Mouse (Mus musculus): ENCODE results near the gene Gpr137b.
"Not testable (repeated sequence)": the region's sequence is repeated elsewhere in the genome, so short reads cannot be mapped to it uniquely, and the experiment has no call there.

DNA sequence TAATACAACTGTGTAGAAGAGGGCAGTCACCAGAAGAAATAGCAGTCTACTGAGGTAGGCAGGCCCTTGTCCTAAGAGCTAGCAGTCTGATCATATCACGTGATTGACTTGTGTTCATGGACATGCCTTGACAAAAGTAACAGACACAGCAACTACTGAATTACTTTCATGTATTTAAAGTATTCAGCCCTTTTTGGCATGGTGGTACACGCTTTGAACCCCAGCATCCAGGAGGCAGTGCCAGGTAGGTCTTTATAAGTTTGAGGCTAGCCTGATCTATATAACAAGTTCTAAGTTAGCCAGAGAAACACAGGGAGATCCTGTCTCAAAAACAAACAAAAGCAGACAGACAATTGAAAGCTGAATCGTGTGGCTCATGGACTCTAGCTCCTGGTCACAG is 7.0 kb upstream of the Gpr137b start:
- not testable (repeated sequence) for TF ChIP-seq EP300 (IDR thresholded peaks at IDR 0.05; ENCODE audit: low read depth in 1 of 2, low read length in 2 of 2); CTCF (IDR thresholded peaks at IDR 0.05 in 2 of 3, conservative IDR thresholded peaks at IDR 0.05 in 1 of 3; ENCODE audit: control insufficient read depth in 1 of 3, insufficient read depth in 1 of 3, low read depth in 2 of 3, low read length in 3 of 3, poor library complexity in 1 of 3, severe bottlenecking in 1 of 3); ZC3H11A (IDR thresholded peaks at IDR 0.05; ENCODE audit: low read depth, low read length); POLR2A (IDR thresholded peaks at IDR 0.05; ENCODE audit: control insufficient read depth in 1 of 2, insufficient read depth in 1 of 2, low read depth in 1 of 2, low read length in 2 of 2, poor library complexity in 1 of 2); NELFE (IDR thresholded peaks at IDR 0.05; ENCODE audit: low read depth, low read length); GATA1 (IDR thresholded peaks at IDR 0.05; ENCODE audit: low read depth, low read length); MEF2A (IDR thresholded peaks at IDR 0.05; ENCODE audit: extremely low read depth, insufficient replicate concordance, low read depth, low read length, poor library complexity, severe bottlenecking); HCFC1 (IDR thresholded peaks at IDR 0.05; ENCODE audit: low read depth, low read length); MAX (IDR thresholded peaks at IDR 0.05; ENCODE audit: low read length)
